Mouse (Mus musculus): ENCODE results near the gene C2cd4b. TPM values are rescaled to one million over a fixed set of nuclear protein-coding genes. Genes with fewer than 3 reads are reported as not detected.

The C2cd4b gene
- polyA plus RNA-seq, 1 experiment, result not detected

GRCm38 (mm10) chr9:67778553-67778952 is 19.3 kb downstream of the C2cd4b start:
- Histone ChIP-seq H3K4me1 (ENCODE audit: control insufficient read depth, insufficient read depth, low read length) (no peaks in the 10 kb centered on the region), H3K27ac (ENCODE audit: insufficient read depth, low read depth, low read length) (no peak overlapping the region), H3K27me3 (replicated peaks; ENCODE audit: control insufficient read depth, insufficient read depth, low read length) (no peaks in the 10 kb centered on the region), H3K36me3 (ENCODE audit: control insufficient read depth, insufficient read depth, low read length) (no peaks in the 10 kb centered on the region), H3K4me3 (ENCODE audit: insufficient read depth, low read depth, low read length) (no peak overlapping the region)
- no peak for TF ChIP-seq CTCF (conservative IDR thresholded peaks at IDR 0.05; ENCODE audit: insufficient read depth, insufficient read length, low read depth, low read length)
- TF ChIP-seq POLR2A (IDR thresholded peaks at IDR 0.05; ENCODE audit: low read depth, low read length), result no peak
- 12% methylated on average over 8 of the region's 8 CpGs for WGBS
- peak; percentile 6 for DNase-seq

DNA sequence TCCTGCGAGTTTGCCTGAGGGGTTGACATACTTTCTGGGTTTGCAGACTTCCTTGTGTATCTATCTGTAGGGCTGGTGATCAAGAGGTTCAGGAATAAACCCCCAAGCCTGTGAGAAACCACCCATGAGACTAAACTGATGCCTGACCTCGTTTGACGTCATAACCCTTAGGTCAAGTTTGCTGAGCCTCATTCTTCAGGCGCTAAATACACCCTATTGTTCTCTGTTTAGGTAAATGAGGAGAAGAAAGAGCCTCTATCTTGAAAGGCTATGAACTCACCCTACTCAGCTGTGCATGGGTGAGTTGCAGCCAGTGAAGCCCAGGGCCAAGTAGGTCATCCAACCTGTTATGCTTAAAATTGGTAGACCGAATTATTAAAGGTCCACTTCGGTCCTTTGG is 23.5 kb downstream of the C2cd4b start:
- Histone ChIP-seq H3K4me1 (ENCODE audit: control insufficient read depth, insufficient read depth, low read length) (no peaks in the 10 kb centered on the region), H3K27ac (ENCODE audit: insufficient read depth, low read depth, low read length) (no peak overlapping the region), H3K4me3 (ENCODE audit: insufficient read depth, low read depth, low read length) (no peak overlapping the region), H3K36me3 (ENCODE audit: control insufficient read depth, insufficient read depth, low read length) (no peaks in the 10 kb centered on the region), H3K27me3 (replicated peaks; ENCODE audit: control insufficient read depth, insufficient read depth, low read length) (no peaks in the 10 kb centered on the region)
- DNase-seq, result no peak
- TF ChIP-seq CTCF (conservative IDR thresholded peaks at IDR 0.05; ENCODE audit: insufficient read depth, insufficient read length, low read depth, low read length) (no peak), POLR2A (IDR thresholded peaks at IDR 0.05; ENCODE audit: low read depth, low read length) (no peak)
- WGBS, result 57% methylated on average over 6 of the region's 6 CpGs

DNA sequence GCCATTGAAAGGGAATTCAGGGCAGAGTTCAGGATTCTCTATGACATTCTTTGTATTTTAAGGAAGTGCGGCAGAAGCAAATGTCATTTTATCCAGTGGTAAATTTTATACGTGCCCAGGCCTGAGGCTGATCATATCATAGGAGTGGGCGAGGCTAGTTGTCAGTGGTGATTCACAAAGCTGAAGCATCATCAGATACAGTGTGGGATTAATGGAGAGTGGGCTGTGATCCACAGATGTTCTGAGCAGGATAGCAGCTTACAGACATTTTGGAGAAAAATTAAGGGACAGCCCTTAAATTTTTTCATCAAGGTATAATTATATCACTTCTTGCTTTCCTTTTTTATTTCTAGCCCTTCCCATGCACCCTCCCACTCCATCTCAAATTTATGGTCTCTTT is 24.2 kb downstream of the C2cd4b start:
- TF ChIP-seq POLR2A (IDR thresholded peaks at IDR 0.05; ENCODE audit: low read depth, low read length) (no peak), CTCF (conservative IDR thresholded peaks at IDR 0.05; ENCODE audit: insufficient read depth, insufficient read length, low read depth, low read length) (no peak)
- Histone ChIP-seq H3K27me3 (replicated peaks; ENCODE audit: control insufficient read depth, insufficient read depth, low read length) (no peaks in the 10 kb centered on the region), H3K36me3 (ENCODE audit: control insufficient read depth, insufficient read depth, low read length) (no peaks in the 10 kb centered on the region), H3K4me3 (ENCODE audit: insufficient read depth, low read depth, low read length) (no peak overlapping the region), H3K27ac (ENCODE audit: insufficient read depth, low read depth, low read length) (no peak overlapping the region), H3K4me1 (ENCODE audit: control insufficient read depth, insufficient read depth, low read length) (no peaks in the 10 kb centered on the region)
- no peak for DNase-seq
- 86% methylated on average over 3 of the region's 3 CpGs for WGBS

GRCm38 (mm10) chr9:67783925-67784324 is 24.7 kb downstream of the C2cd4b start:
- H3K27ac ChIP-seq (ENCODE audit: insufficient read depth, low read depth, low read length), result no peak overlapping the region
- TF ChIP-seq CTCF (conservative IDR thresholded peaks at IDR 0.05; ENCODE audit: insufficient read depth, insufficient read length, low read depth, low read length) (peak; percentile 33), POLR2A (IDR thresholded peaks at IDR 0.05; ENCODE audit: low read depth, low read length) (no peak)
- no peaks in the 10 kb centered on the region for H3K36me3 ChIP-seq (ENCODE audit: control insufficient read depth, insufficient read depth, low read length)
- no peak for DNase-seq
- H3K4me3 ChIP-seq (ENCODE audit: insufficient read depth, low read depth, low read length), result no peak overlapping the region
- no peaks in the 10 kb centered on the region for H3K27me3 ChIP-seq (replicated peaks; ENCODE audit: control insufficient read depth, insufficient read depth, low read length)
- H3K4me1 ChIP-seq (ENCODE audit: control insufficient read depth, insufficient read depth, low read length), result no peaks in the 10 kb centered on the region

- Histone ChIP-seq H3K27me3 (replicated peaks; ENCODE audit: control insufficient read depth, insufficient read depth, low read length) (no peaks in the 10 kb centered on the region), H3K4me1 (ENCODE audit: control insufficient read depth, insufficient read depth, low read length) (no peaks in the 10 kb centered on the region), H3K36me3 (ENCODE audit: control insufficient read depth, insufficient read depth, low read length) (no peaks in the 10 kb centered on the region), H3K4me3 (ENCODE audit: insufficient read depth, low read depth, low read length) (no peak overlapping the region), H3K27ac (ENCODE audit: insufficient read depth, low read depth, low read length) (no peak overlapping the region)
- no peak for TF ChIP-seq CTCF (conservative IDR thresholded peaks at IDR 0.05; ENCODE audit: insufficient read depth, insufficient read length, low read depth, low read length)
- no peak for TF ChIP-seq POLR2A (IDR thresholded peaks at IDR 0.05; ENCODE audit: low read depth, low read length)
- DNase-seq, result no peak
- WGBS, result 68% methylated on average over 7 of the region's 7 CpGs
Observed at GRCm38 (mm10) chr9:67786311-67786710, 27.1 kb downstream of the C2cd4b start.

DNA sequence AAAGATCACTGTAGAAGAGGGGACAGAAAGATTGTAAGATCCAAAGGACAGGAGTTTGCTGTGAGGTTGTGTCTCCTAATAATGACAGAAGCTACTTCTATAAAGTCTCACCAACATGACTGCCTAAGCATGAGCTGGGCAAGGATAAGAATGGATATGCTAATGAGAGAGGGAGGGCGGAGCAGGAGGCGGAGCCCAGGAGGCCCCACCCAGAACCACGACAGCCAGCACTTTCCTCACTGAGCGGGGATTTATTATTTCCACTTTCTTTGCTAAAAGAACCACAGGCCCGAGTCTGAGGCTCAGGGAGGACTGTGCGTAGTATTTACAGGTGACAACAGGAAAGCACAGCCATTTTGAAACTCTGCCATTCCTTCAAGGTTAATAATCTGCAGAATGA is 28.4 kb downstream of the C2cd4b start:
- no peaks in the 10 kb centered on the region for H3K36me3 ChIP-seq (ENCODE audit: control insufficient read depth, insufficient read depth, low read length)
- DNase-seq, result peak; percentile 6
- TF ChIP-seq POLR2A (IDR thresholded peaks at IDR 0.05; ENCODE audit: low read depth, low read length) (no peak), CTCF (conservative IDR thresholded peaks at IDR 0.05; ENCODE audit: insufficient read depth, insufficient read length, low read depth, low read length) (no peak)
- H3K27me3 ChIP-seq (replicated peaks; ENCODE audit: control insufficient read depth, insufficient read depth, low read length), result no peaks in the 10 kb centered on the region
- WGBS, result 57% methylated on average over 6 of the region's 6 CpGs
- H3K4me1 ChIP-seq (ENCODE audit: control insufficient read depth, insufficient read depth, low read length), result no peaks in the 10 kb centered on the region
- no peak overlapping the region for H3K27ac ChIP-seq (ENCODE audit: insufficient read depth, low read depth, low read length)
- no peak overlapping the region for H3K4me3 ChIP-seq (ENCODE audit: insufficient read depth, low read depth, low read length)

GRCm38 (mm10) chr9:67792405-67792804 is 33.2 kb downstream of the C2cd4b start:
- Histone ChIP-seq H3K27ac (ENCODE audit: insufficient read depth, low read depth, low read length) (no peak overlapping the region), H3K4me1 (ENCODE audit: control insufficient read depth, insufficient read depth, low read length) (no peaks in the 10 kb centered on the region), H3K36me3 (ENCODE audit: control insufficient read depth, insufficient read depth, low read length) (no peaks in the 10 kb centered on the region), H3K4me3 (ENCODE audit: insufficient read depth, low read depth, low read length) (no peak overlapping the region), H3K27me3 (replicated peaks; ENCODE audit: control insufficient read depth, insufficient read depth, low read length) (no peaks in the 10 kb centered on the region)
- DNase-seq, result no peak
- WGBS, result 59% methylated on average over 5 of the region's 5 CpGs
- TF ChIP-seq POLR2A (IDR thresholded peaks at IDR 0.05; ENCODE audit: low read depth, low read length), result no peak
- no peak for TF ChIP-seq CTCF (conservative IDR thresholded peaks at IDR 0.05; ENCODE audit: insufficient read depth, insufficient read length, low read depth, low read length)

DNA sequence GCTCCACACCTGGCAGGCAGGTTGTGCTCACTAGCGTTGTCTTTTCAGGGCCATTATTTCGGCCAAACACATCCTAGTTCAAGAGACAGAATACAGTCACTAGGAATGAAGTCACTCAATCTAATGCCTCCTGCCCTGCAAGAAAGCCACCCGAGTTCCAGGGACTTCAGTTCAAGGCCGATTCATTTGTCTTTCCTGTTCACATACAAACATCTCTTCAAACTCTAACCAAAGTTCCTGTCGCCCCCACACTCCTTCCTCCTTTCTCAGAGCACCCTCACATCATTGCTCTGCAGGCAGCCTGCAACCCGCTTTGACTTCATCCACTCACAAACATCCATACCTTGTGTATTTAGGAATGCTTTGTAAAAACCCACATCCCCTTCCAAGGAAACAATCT is 34.3 kb downstream of the C2cd4b start:
- H3K4me3 ChIP-seq (ENCODE audit: insufficient read depth, low read depth, low read length), result no peak overlapping the region
- TF ChIP-seq POLR2A (IDR thresholded peaks at IDR 0.05; ENCODE audit: low read depth, low read length) (no peak), CTCF (conservative IDR thresholded peaks at IDR 0.05; ENCODE audit: insufficient read depth, insufficient read length, low read depth, low read length) (no peak)
- DNase-seq, result no peak
- H3K27ac ChIP-seq (ENCODE audit: insufficient read depth, low read depth, low read length), result no peak overlapping the region
- H3K36me3 ChIP-seq (ENCODE audit: control insufficient read depth, insufficient read depth, low read length), result no peaks in the 10 kb centered on the region
- 61% methylated on average over 6 of the region's 6 CpGs for WGBS
- no peaks in the 10 kb centered on the region for H3K27me3 ChIP-seq (replicated peaks; ENCODE audit: control insufficient read depth, insufficient read depth, low read length)
- no peaks in the 10 kb centered on the region for H3K4me1 ChIP-seq (ENCODE audit: control insufficient read depth, insufficient read depth, low read length)

Data from kidney, adult 2 months (tissue).